Mouse (Mus musculus) 3134 (cell line): ENCODE data around the gene Hyou1.
"Not testable (repeated sequence)": the region's sequence is repeated elsewhere in the genome, so short reads cannot be mapped to it uniquely, and the experiment has no call there.

Source experiments
- DNase-seq: peaks from one replicate; pipeline ENCODE4 v3.0.0-alpha.2; 2011; ENCODE audit warnings: low spot score; ENCODE audit not compliant: insufficient read length; ENCODE audit errors: extremely low read depth

Hyou1 gene

GRCm38 (mm10) chr9:44399795-44400114 lies 20.5 kb downstream of the Hyou1 start:
- no peak for DNase-seq

GRCm38 (mm10) chr9:44401081-44401480 lies 21.8 kb downstream of the Hyou1 start:
- DNase-seq, result no peak

GRCm38 (mm10) chr9:44405011-44405410 lies 25.7 kb downstream of the Hyou1 start:
- DNase-seq, result no peak

GRCm38 (mm10) chr9:44406906-44407751 lies 27.8 kb downstream of the Hyou1 start, which contains the start of the genes Rps25 and Trappc4:
Gene Rps25 (plus strand): TSS chr9:44407139.
Gene Trappc4 (minus strand): TSS chr9:44407600.
- DNase-seq, result peak; percentile 88

GRCm38 (mm10) chr9:44407752-44408097 lies 28.4 kb downstream of the Hyou1 start:
- DNase-seq, result peak; percentile 78

- not testable (repeated sequence) for DNase-seq
Observed at GRCm38 (mm10) chr9:44408693-44409092, 29.4 kb downstream of the Hyou1 start.

GRCm38 (mm10) chr9:44410647-44411336 lies 31.5 kb downstream of the Hyou1 start:
- DNase-seq, result no peak

- DNase-seq, result no peak
Observed at GRCm38 (mm10) chr9:44411601-44412130, 32.4 kb downstream of the Hyou1 start.

DNA sequence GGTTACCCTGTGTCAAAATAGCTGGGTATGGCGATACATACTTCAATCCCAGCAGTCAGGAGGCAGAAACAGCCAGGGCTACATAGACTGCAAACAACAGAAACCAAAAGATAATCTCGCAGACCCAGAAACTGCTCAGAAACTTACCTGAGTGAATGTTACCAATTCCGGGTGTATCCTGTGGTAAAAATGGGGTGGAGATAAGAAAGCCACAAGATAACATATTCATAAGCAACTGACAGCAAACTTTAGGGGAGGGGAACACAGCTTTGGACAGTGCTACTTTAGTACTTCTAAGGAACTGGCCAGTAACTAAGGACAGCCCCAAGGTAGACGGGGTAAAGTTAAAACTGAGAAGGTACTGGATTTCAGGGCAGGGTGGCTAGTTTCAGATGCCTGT lies 33.0 kb downstream of the Hyou1 start:
- DNase-seq, result no peak

DNA sequence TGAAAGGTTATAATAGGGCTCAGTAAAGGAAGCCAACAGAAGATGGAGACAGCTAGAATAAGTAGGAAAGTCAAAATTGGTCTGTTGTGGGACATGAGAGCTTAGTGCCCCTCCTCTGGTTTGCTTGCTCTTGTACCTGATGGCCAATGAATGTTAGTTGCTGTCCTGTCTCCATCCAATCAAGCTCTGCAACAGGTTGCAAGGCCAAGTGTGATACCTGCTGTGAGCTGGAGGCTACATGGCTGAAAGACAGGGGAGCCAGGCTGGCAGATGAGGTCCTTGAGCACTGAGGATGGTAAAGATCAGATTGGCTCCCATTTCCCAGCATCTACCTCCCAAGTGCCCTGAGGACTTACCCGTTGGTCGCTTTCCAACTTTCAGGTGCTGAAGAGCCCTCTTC lies 33.5 kb downstream of the Hyou1 start:
- no peak for DNase-seq

DNA sequence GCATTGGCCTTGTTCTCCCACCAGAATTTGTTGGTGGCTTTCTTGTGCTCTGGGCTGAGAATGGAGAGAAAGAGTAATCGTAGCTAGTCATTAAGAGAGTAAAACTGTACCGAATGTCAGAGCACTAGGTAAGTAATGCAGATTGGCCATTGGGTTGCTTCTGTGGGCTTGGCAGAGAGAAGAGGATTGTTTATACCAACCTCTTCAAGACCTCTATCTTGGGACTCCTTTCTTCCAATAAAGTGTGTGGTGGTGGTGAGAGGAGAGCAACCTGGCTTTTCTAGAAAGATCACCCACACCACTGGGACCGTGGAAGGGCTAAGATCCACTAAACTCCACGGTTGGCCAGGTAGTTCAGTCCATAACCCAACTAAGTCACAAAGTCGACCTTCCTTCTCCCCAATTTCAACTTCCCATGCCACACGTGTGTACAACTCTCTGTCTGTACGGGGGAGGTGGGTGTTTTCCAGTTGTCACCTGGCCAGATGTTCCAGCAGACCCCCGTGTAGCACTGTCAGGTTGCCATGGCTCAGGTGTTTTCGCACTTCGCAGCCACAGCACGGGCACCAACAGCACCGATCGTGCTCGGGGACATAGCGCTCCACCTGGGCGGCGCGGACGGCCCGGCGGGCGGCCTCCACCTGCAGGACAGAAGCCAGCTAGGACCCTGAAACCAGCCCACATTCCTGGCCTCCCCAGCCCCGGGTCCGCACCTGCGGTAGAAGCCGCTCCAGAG lies 38.0 kb downstream of the Hyou1 start:
- DNase-seq, result no peak

GRCm38 (mm10) chr9:44417892-44418363 lies 38.6 kb downstream of the Hyou1 start:
- DNase-seq, result peak; percentile 87

DNA sequence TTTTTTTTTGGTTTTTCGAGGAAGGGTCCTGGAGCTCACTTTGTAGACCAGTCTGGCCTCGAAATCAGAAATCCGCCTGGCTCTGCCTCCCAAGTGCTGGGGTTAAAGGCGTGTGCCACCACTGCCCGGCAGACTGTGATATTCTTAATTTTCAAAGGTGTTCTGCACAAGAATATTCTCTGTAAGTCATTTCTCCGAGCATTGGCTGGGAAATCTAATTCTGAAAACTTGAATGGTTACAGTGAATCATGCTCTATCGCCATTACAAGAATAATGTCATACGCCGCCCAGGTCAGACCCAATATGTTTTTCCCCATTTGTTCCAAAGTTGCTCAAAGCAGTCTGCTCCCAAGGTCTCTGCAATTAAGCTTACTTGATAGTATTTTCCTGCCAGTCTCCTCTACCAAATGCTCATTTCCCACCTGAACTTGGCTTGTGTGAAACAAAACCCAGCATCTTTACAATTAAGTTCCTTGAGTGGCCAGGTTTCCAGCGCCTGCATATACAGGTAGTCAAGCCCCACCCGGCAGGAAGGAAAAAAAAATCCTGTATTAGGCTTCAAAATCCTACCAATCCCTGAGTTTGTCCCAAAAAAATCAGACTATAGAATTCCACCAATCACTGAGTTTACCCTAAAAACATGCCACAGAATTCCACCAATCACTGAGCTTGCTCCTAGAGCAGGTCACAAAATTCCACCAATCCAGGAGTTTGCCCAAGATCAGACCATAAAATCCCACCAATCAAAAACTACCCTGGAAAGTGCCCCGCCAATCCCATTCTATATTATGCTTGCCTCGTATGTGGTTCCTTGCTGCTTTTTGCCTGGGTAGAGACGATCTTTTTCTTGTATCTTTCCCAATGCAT lies 39.5 kb downstream of the Hyou1 start, which contains the start of gene Ccdc84:
Gene Ccdc84, minus strand, starts transcription at position 51 of the 867 bp plus-strand sequence.
- no peak for DNase-seq

DNA sequence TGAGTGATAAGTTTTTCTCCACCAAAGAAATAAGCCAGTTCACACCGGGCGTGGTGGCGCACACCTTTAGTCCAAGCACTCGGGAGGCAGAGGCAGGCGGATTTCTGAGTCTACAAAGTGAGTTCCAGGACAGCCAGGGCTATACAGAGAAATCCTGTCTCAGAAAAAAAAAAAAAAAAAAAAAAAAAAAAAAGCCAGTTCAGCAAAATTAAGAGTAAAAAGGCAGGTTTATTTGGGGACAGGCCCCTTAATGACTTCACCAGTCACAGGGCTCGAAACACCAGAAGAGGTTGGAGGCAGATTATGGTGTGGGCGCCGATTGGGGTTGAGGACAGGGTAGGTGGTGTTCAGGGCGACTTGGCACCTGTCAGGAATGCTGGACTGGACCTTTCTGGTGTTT lies 40.4 kb downstream of the Hyou1 start:
- DNase-seq, result not testable (repeated sequence)

- DNase-seq, result no peak
Observed at GRCm38 (mm10) chr9:44420280-44420898, 41.1 kb downstream of the Hyou1 start.

DNA sequence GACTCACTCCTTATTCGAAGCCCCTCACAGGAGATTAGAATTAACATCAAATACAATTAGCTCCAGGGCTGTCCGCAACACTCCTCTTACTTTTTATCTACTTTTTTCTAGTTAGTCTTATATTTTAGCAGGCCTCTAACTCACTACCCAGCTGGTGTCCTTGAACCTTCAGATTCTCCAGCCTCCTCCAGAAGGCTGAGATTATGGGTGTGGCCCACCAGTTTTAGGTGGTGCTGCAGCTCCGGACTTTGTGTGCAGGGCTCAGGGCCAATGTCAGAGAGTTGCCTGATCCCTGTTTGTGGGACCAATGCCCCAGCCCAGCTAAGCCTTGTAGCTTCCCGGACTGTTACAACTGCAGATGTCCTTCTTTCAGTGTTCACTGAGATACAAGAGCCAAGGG lies 44.3 kb downstream of the Hyou1 start:
- no peak for DNase-seq

- no peak for DNase-seq
Observed at GRCm38 (mm10) chr9:44432577-44433185, 53.4 kb downstream of the Hyou1 start.

- no peak for DNase-seq
Observed at GRCm38 (mm10) chr9:44435747-44436146, 56.5 kb downstream of the Hyou1 start.

GRCm38 (mm10) chr9:44440961-44441360 lies 61.7 kb downstream of the Hyou1 start, which contains the start of gene Foxr1:
Gene Foxr1 (minus strand): TSS chr9:44441136.
- no peak for DNase-seq
